Mouse (Mus musculus): ENCODE results near the gene Olfr1426.

DNA sequence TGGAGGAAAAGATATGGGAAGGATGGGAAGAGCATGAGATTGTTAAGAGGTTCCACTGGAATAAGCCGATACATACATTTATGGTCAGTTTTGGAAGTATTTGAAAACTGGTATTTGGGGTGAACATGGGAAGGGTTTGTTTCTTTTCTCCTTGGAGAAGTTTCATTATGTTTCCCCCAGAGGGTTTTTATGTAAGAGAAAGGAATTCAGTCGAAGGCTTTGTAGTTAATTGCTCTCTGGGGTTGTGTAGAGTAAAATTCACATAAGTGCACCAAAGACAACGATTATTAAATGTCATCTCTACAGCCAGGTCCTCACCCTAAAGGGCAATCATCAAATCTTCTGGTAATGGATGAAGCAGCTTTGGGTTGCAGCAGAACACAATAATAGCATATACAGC is 31.3 kb upstream of the Olfr1426 start, which contains the start of gene Olfr76:
- TF ChIP-seq CTCF (IDR thresholded peaks at IDR 0.05; ENCODE audit: low read depth, low read length) (no peak), EP300 (IDR thresholded peaks at IDR 0.05; ENCODE audit: insufficient read depth, low read depth, low read length) (no peak)

All from ES-Bruce4 (cell line).